Mouse (Mus musculus): ENCODE data around the gene Ilf3. TPM values are rescaled to one million over a fixed set of nuclear protein-coding genes. Genes with fewer than 3 reads are reported as not detected.
A peak's percentile ranks its signal among the peaks of the same experiment; 100 is the strongest.

Gene Ilf3
- polyA plus RNA-seq, 1 experiment = 56.6 TPM

DNA sequence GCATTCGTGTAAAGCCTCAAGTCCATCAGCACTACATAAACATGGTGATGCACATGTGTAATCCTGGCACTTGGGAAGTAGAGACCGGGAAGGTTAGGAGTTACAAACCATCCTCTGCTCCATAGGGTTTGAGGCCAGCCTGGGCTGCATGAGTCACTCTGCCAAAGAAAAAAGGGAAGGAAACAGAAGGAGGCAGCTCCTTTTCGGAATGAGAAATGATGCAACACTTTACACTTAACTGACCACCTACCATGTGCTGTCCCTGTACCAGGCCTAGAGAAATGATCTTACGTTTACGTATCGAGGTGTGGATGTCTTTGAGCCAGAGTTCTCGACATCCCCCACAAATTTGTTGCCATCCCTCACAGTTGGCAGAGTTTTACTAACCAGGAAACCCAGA is 85.3 kb downstream of the Ilf3 start:
- TF ChIP-seq TCF12 (IDR thresholded peaks at IDR 0.05; ENCODE audit: insufficient read depth, poor library complexity, severe bottlenecking) (no peak), MYOG (IDR thresholded peaks at IDR 0.05; ENCODE audit: control insufficient read depth in 1 of 3, insufficient read depth in 1 of 3, insufficient read length in 2 of 3, low read depth in 2 of 3) (no peak), E2F4 (IDR thresholded peaks at IDR 0.05; ENCODE audit: insufficient read depth) (no peak), POLR2A (IDR thresholded peaks at IDR 0.05; ENCODE audit: insufficient read length, low read depth) (no peak), SRF (IDR thresholded peaks at IDR 0.05; ENCODE audit: control insufficient read depth, insufficient read length, low read depth) (no peak), CEBPB (IDR thresholded peaks at IDR 0.05; ENCODE audit: insufficient read depth, poor library complexity, severe bottlenecking) (peak; percentile 85), REST (IDR thresholded peaks at IDR 0.05; ENCODE audit: insufficient read depth, insufficient read length) (no peak), MYOD1 (IDR thresholded peaks at IDR 0.05; ENCODE audit: control insufficient read depth in 1 of 3, insufficient read length in 2 of 3, low read depth in 2 of 3) (no peak), USF1 (IDR thresholded peaks at IDR 0.05; ENCODE audit: low read depth) (no peak), MAX (IDR thresholded peaks at IDR 0.05; ENCODE audit: low read depth) (peak; percentile 59)
- peaks cover 2% of the 10 kb centered on the region for H3K36me3 ChIP-seq (ENCODE audit: control insufficient read depth, insufficient read depth)
- H3K27me3 ChIP-seq (ENCODE audit: control insufficient read depth, insufficient read depth, insufficient read length) = no peaks in the 10 kb centered on the region
- no peak overlapping the region for H3K4me3 ChIP-seq
- H3K79me2 ChIP-seq (ENCODE audit: control insufficient read depth, insufficient read depth) = peaks cover 66% of the 10 kb centered on the region
- peak overlapping the region; percentile 52 for H3K4me2 ChIP-seq (ENCODE audit: low read depth)
- no peak overlapping the region for H3ac ChIP-seq (ENCODE audit: control insufficient read depth, insufficient read length)

DNA sequence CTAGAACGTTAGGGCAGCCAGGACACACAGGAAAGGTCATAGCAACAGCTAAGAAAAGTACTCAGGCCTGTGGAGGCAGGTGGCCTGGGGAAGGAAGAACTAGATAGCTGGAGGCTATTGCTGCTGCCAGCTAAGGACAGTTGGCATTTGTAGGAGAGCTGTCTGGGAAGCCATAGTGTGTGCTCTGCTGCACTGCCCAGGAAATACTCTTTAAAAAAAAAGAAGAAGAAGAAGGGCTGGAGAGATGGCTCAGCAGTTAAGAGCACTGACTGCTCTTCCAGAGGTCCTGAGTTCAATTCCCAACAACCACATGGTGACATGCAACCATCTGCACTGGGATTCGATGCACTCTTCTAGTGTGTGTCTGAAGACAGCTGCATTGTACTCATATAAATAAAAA is 85.8 kb downstream of the Ilf3 start:
- H3K36me3 ChIP-seq (ENCODE audit: control insufficient read depth, insufficient read depth) = peaks cover 7% of the 10 kb centered on the region
- peaks cover 65% of the 10 kb centered on the region for H3K79me2 ChIP-seq (ENCODE audit: control insufficient read depth, insufficient read depth)
- H3K27me3 ChIP-seq (ENCODE audit: control insufficient read depth, insufficient read depth, insufficient read length) = no peaks in the 10 kb centered on the region
- TF ChIP-seq USF1 (IDR thresholded peaks at IDR 0.05; ENCODE audit: low read depth) = no peak
- peak in 1 of 3 experiments; percentile 39 for TF ChIP-seq MYOD1 (IDR thresholded peaks at IDR 0.05; ENCODE audit: control insufficient read depth in 1 of 3, insufficient read length in 2 of 3, low read depth in 2 of 3)
- peak overlapping the region; percentile 29 for H3K4me2 ChIP-seq (ENCODE audit: low read depth)
- H3ac ChIP-seq (ENCODE audit: control insufficient read depth, insufficient read length) = no peak overlapping the region
- H3K4me3 ChIP-seq = no peak overlapping the region

DNA sequence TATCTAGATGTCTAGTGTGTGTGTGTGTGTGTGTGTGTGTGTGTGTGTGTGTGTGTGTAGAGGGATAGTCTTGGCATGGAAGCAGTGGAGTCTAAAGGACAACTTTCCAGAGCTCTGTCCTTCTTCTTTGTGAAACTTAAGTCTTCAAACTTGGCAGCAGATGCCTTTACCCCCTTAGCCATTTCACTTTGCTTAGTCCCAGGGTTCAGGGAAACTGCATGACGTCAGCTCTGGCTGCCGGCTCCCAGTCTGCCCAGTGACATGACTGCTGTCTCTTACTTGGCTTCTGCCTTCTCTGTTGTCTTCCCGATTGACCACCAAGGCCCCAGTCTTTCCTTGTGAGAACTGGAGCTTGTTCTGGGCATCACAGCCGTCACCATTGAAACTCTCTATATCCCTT is 86.9 kb downstream of the Ilf3 start:
- H3K4me3 ChIP-seq = no peak overlapping the region
- H3K79me2 ChIP-seq (ENCODE audit: control insufficient read depth, insufficient read depth) = peaks cover 65% of the 10 kb centered on the region
- no peak for TF ChIP-seq TCF12 (IDR thresholded peaks at IDR 0.05; ENCODE audit: insufficient read depth, poor library complexity, severe bottlenecking)
- TF ChIP-seq POLR2AphosphoS2 (IDR thresholded peaks at IDR 0.05; ENCODE audit: insufficient read length, low read depth) = no peak
- TF ChIP-seq USF1 (IDR thresholded peaks at IDR 0.05; ENCODE audit: low read depth) = no peak
- TF ChIP-seq MAX (IDR thresholded peaks at IDR 0.05; ENCODE audit: low read depth) = no peak
- no peak for TF ChIP-seq TCF3 (IDR thresholded peaks at IDR 0.05; ENCODE audit: insufficient read length, low read depth)
- no peak for TF ChIP-seq REST (IDR thresholded peaks at IDR 0.05; ENCODE audit: insufficient read depth, insufficient read length)
- TF ChIP-seq E2F4 (IDR thresholded peaks at IDR 0.05; ENCODE audit: insufficient read depth) = no peak
- no peak for TF ChIP-seq CEBPB (IDR thresholded peaks at IDR 0.05; ENCODE audit: insufficient read depth, poor library complexity, severe bottlenecking)
- TF ChIP-seq MYOD1 (IDR thresholded peaks at IDR 0.05; ENCODE audit: control insufficient read depth in 1 of 3, insufficient read length in 2 of 3, low read depth in 2 of 3) = no peak
- no peak overlapping the region for H3K4me2 ChIP-seq (ENCODE audit: low read depth)
- H3K36me3 ChIP-seq (ENCODE audit: control insufficient read depth, insufficient read depth) = peaks cover 16% of the 10 kb centered on the region
- no peaks in the 10 kb centered on the region for H3K27me3 ChIP-seq (ENCODE audit: control insufficient read depth, insufficient read depth, insufficient read length)
- no peak overlapping the region for H3ac ChIP-seq (ENCODE audit: control insufficient read depth, insufficient read length)

Other genes with a start within 250 kb of the Ilf3 start
- gene Tyk2, start 236.6 kb upstream of the Ilf3 start, polyA plus RNA-seq (2012; fragmentation: generic; extraction: Trizol) = 11.4 TPM
- 288 TPM for gene Cdc37, start 217.9 kb upstream of the Ilf3 start, polyA plus RNA-seq (2012; fragmentation: generic; extraction: Trizol)
- 3.6 TPM for gene Pde4a, start 202.2 kb upstream of the Ilf3 start, polyA plus RNA-seq (2012; fragmentation: generic; extraction: Trizol)
- gene Keap1, start 128.5 kb upstream of the Ilf3 start, polyA plus RNA-seq (2012; fragmentation: generic; extraction: Trizol) = 34.1 TPM
- gene S1pr5, start 119.4 kb upstream of the Ilf3 start, polyA plus RNA-seq (2012; fragmentation: generic; extraction: Trizol) = 0.22 TPM
- 39.8 TPM for gene Atg4d, start 102.6 kb upstream of the Ilf3 start, polyA plus RNA-seq (2012; fragmentation: generic; extraction: Trizol)
- 31.4 TPM for gene Kri1, start 79.9 kb upstream of the Ilf3 start, polyA plus RNA-seq (2012; fragmentation: generic; extraction: Trizol)
- gene Cdkn2d, start 76.5 kb upstream of the Ilf3 start, polyA plus RNA-seq (2012; fragmentation: generic; extraction: Trizol) = 53.2 TPM
- gene Ap1m2, start 55.5 kb upstream of the Ilf3 start, polyA plus RNA-seq (2012; fragmentation: generic; extraction: Trizol) = not detected
- gene Slc44a2, start 47.2 kb upstream of the Ilf3 start, polyA plus RNA-seq (2012; fragmentation: generic; extraction: Trizol) = 173 TPM
- gene Qtrt1, start 44.0 kb downstream of the Ilf3 start, polyA plus RNA-seq (2012; fragmentation: generic; extraction: Trizol) = 55.3 TPM
- 157 TPM for gene Dnm2, start 57.0 kb downstream of the Ilf3 start, polyA plus RNA-seq (2012; fragmentation: generic; extraction: Trizol)
- gene Tmed1, start 142.4 kb downstream of the Ilf3 start, polyA plus RNA-seq (2012; fragmentation: generic; extraction: Trizol) = 47.3 TPM
- gene AB124611, start 158.3 kb downstream of the Ilf3 start, polyA plus RNA-seq (2012; fragmentation: generic; extraction: Trizol) = 0.22 TPM
- gene Carm1, start 179.0 kb downstream of the Ilf3 start, polyA plus RNA-seq (2012; fragmentation: generic; extraction: Trizol) = 48.1 TPM
- gene Timm29, start 224.9 kb downstream of the Ilf3 start, polyA plus RNA-seq (2012; fragmentation: generic; extraction: Trizol) = 26.3 TPM
- 13.2 TPM for gene Yipf2, start 225.0 kb downstream of the Ilf3 start, polyA plus RNA-seq (2012; fragmentation: generic; extraction: Trizol)
- gene Smarca4, start 248.3 kb downstream of the Ilf3 start, polyA plus RNA-seq (2012; fragmentation: generic; extraction: Trizol) = 68.0 TPM

All from myocyte (in vitro differentiated cells).